Mouse (Mus musculus) midbrain, embryonic 11.5 days (tissue): ENCODE results near the gene Lrpprc. TPM values are rescaled to one million over a fixed set of nuclear protein-coding genes. Genes with fewer than 3 reads are reported as not detected.

ENCODE experiments used
- ATAC-seq: fragments of 200-750 bp; cut with Nextera tagmentation; 2 replicates; pipeline ENCODE4 v1.8.0; 2017; ENCODE audit warnings: moderate TSS enrichment, moderate library complexity; ENCODE audit not compliant: low FRiP score
- DNase-seq: peaks from one replicate; pipeline ENCODE4 v3.0.0; 2015; ENCODE audit warnings: low spot score; ENCODE audit errors: missing footprints
- H3K27ac ChIP-seq: fragments of 300-500 bp; sonication (generic); 2 replicates; pipeline ENCODE4 v1.5.1; 2014; ENCODE audit warnings: low read depth, low read length
- H3K27me3 ChIP-seq: fragments of 300-500 bp; sonication (generic); 2 replicates; pipeline ENCODE4 v1.6.1; 2014; ENCODE audit warnings: mild to moderate bottlenecking, low read length, moderate library complexity, mixed read lengths; ENCODE audit not compliant: control insufficient read depth, insufficient read depth
- H3K36me3 ChIP-seq: fragments of 300-500 bp; sonication (generic); 2 replicates; pipeline ENCODE4 v1.6.1; 2014; ENCODE audit warnings: mild to moderate bottlenecking, low read length, moderate library complexity, mixed read lengths; ENCODE audit not compliant: control insufficient read depth, insufficient read depth
- H3K4me1 ChIP-seq: fragments of 300-500 bp; sonication (generic); 2 replicates; pipeline ENCODE4 v1.6.1; 2014; ENCODE audit warnings: low read length; ENCODE audit not compliant: control insufficient read depth, insufficient read depth
- H3K4me2 ChIP-seq: fragments of 300-500 bp; sonication (generic); 2 replicates; pipeline ENCODE4 v1.6.1; 2014; ENCODE audit warnings: mild to moderate bottlenecking, moderate library complexity
- H3K4me3 ChIP-seq: fragments of 300-500 bp; sonication (generic); 2 replicates; pipeline ENCODE4 v1.5.1; 2014; ENCODE audit warnings: low read depth, low read length
- H3K9ac ChIP-seq: fragments of 300-500 bp; sonication (generic); 2 replicates; pipeline ENCODE4 v1.6.1; 2014; ENCODE audit warnings: low read length
- H3K9me3 ChIP-seq: fragments of 300-500 bp; sonication (generic); 2 replicates; pipeline ENCODE4 v1.6.1; 2016; ENCODE audit warnings: low read length; ENCODE audit not compliant: control insufficient read depth
- WGBS: fragments of 180-500 bp; shearing (Covaris S2); extraction: QIAGEN DNeasy Blood & Tissue Kit; methylation state at CpG from one replicate; pipeline ENCODE4 v1.1.7; 2014; 5-methylcytosine and 5-hydroxymethylcytosine counted together
- polyA plus RNA-seq: library from polyadenylated mRNA; unstranded; fragments of >200 nt; fragmentation: Nextera tagmentation; extraction: Ambion mirVana; gene quantifications from 2 replicates; pipeline ENCODE4 v1.2.1, GENCODE M21; 2014

Gene Lrpprc
- polyA plus RNA-seq, 1 experiment from 2014 or later = 53.9 TPM

- 85% methylated on average over 16 of the region's 16 CpGs for WGBS
- 0 out of 2 replicates have a peak, but pooled peaks cover 3% of the 10 kb centered on the region for H3K36me3 ChIP-seq
- H3K9me3 ChIP-seq = no peaks in the 10 kb centered on the region
Measured at GRCm38 (mm10) chr17:84716252-84716872, 74.2 kb downstream of the Lrpprc start.

DNA sequence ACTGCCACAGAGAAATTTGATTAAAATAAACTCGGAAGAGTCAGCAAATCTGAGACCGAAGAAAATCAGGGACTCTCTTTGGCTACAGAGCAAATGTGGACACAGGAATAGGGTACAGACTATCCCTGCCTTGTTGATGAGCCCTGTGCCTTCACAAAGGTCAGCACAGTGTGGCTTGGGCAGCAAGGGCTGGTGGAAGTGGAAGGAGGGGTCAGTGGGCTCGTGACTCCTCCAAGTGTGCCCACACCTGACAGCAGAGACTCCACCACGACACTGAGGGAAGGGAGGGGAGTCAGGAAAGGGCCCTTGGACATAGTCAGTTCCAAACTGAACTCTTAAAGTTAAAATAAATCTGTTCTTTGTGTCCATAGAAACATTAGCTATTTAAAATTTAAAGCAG, 75.7 kb downstream of the Lrpprc start:
- H3K9me3 ChIP-seq = no peaks in the 10 kb centered on the region
- no peak overlapping the region for H3K27ac ChIP-seq
- no peak overlapping the region for H3K9ac ChIP-seq
- H3K4me2 ChIP-seq = no peak overlapping the region
- ATAC-seq (peak; percentile 30; the same call in 1 of the 2 replicates), DNase-seq (peak; percentile 60)
- peaks cover 2% of the 10 kb centered on the region; the same call in 1 of the 2 replicates for H3K4me1 ChIP-seq
- H3K27me3 ChIP-seq = no peaks in the 10 kb centered on the region
- no peak overlapping the region for H3K4me3 ChIP-seq
- 53% methylated on average over 4 of the region's 4 CpGs for WGBS
- H3K36me3 ChIP-seq = 0 out of 2 replicates have a peak, but pooled peaks cover 3% of the 10 kb centered on the region

More at GRCm38 (mm10) chr17:84716252-84716872, 74.2 kb downstream of the Lrpprc start:
- Histone ChIP-seq H3K27ac (no peak overlapping the region), H3K4me1 (peaks cover 2% of the 10 kb centered on the region; the same call in 1 of the 2 replicates), H3K4me3 (no peak overlapping the region), H3K9ac (no peak overlapping the region), H3K4me2 (no peak overlapping the region), H3K27me3 (no peaks in the 10 kb centered on the region)
- no peak for ATAC-seq
- DNase-seq = peak; percentile 80

DNA sequence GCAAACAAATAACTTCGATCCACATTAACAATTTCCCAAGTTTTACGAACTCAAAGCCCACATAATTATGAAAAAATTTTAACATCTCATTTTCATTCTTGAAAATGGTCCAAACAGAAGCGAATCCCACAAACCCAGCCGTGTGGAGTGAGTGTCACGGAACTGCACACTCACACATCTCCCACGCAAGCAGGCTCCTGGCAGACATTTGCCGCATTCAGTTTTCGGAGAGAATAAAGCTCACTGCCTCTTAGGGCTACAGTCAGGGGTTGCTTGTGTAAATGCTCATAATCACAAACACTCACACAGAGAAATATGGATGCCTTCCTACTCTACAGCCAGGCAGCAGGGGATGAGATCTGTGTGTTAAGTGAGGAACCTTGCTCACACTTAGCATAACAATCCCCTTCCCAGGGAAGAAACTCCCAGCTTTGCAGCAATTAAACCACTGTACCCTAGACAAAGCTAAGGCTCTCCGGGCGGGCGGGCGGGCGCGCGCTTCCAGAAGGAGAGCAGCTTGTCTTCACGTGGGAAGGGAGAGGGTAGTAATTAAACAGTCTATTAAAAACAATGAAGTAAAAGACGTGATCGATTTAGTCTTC, 76.9 kb downstream of the Lrpprc start:
- no peak overlapping the region for H3K9ac ChIP-seq

DNA sequence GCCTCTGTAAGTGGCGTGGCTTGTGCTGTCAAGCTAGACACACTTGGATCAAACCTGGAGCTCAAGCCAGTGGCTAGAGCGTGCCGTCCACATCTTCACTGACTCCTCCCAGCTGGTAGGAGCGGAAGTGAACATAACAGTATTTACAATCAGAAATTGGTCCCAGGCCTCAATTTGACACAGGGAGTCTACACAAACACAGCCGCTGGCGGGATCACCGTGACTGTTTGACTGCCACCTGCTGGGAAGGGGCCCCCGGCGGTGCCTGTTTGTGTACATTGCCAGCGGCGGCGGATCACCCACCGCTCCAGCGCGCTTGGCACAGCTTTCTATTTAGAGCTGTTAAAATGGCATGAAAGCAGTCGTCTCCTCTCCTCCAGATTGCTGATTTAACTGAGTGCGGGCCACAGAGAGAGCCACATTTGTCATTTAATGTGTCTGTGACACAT, 81.2 kb downstream of the Lrpprc start:
- no peak overlapping the region for H3K27ac ChIP-seq
- peaks cover 7% of the 10 kb centered on the region for H3K36me3 ChIP-seq
- no peak for ATAC-seq

More for the DNA sequence above, 76.9 kb downstream of the Lrpprc start:
- no peak overlapping the region for H3K4me3 ChIP-seq
- 0 out of 2 replicates have a peak, but pooled peaks cover 3% of the 10 kb centered on the region for H3K36me3 ChIP-seq
- 69% methylated on average over 18 of the region's 18 CpGs for WGBS
- no peak for ATAC-seq
- H3K4me1 ChIP-seq = peaks cover 4% of the 10 kb centered on the region
- no peak overlapping the region for H3K4me2 ChIP-seq
- H3K9me3 ChIP-seq = no peaks in the 10 kb centered on the region
- H3K27me3 ChIP-seq = no peaks in the 10 kb centered on the region
- H3K27ac ChIP-seq = no peak overlapping the region
- DNase-seq = peak; percentile 85

GRCm38 (mm10) chr17:84708818-84709217, 81.8 kb downstream of the Lrpprc start:
- ATAC-seq (no peak), DNase-seq (peak; percentile 62)
- Histone ChIP-seq H3K4me3 (no peak overlapping the region), H3K4me2 (no peak overlapping the region), H3K4me1 (peaks cover 3% of the 10 kb centered on the region; the same call in 1 of the 2 replicates), H3K36me3 (peaks cover 7% of the 10 kb centered on the region), H3K27me3 (no peaks in the 10 kb centered on the region), H3K9ac (no peak overlapping the region), H3K27ac (no peak overlapping the region), H3K9me3 (no peaks in the 10 kb centered on the region)
- WGBS = 85% methylated on average over 7 of the region's 7 CpGs

More for the DNA sequence above, 81.2 kb downstream of the Lrpprc start:
- Histone ChIP-seq H3K9ac (no peak overlapping the region), H3K4me1 (peaks cover 4% of the 10 kb centered on the region), H3K4me2 (no peak overlapping the region), H3K27me3 (no peaks in the 10 kb centered on the region), H3K4me3 (no peak overlapping the region), H3K9me3 (no peaks in the 10 kb centered on the region)
- DNase-seq = peak; percentile 86
- WGBS = 63% methylated on average over 17 of the region's 17 CpGs

GRCm38 (mm10) chr17:84707407-84707806, 83.2 kb downstream of the Lrpprc start:
- H3K4me2 ChIP-seq = no peak overlapping the region
- ATAC-seq = no peak
- peaks cover 7% of the 10 kb centered on the region for H3K36me3 ChIP-seq
- no peaks in the 10 kb centered on the region for H3K9me3 ChIP-seq
- H3K9ac ChIP-seq = no peak overlapping the region
- no peak overlapping the region for H3K27ac ChIP-seq
- DNase-seq = peak; percentile 73
- 66% methylated on average over 4 of the region's 4 CpGs for WGBS
- no peak overlapping the region for H3K4me3 ChIP-seq
- no peaks in the 10 kb centered on the region for H3K27me3 ChIP-seq
- peaks cover 2% of the 10 kb centered on the region; the same call in 1 of the 2 replicates for H3K4me1 ChIP-seq

DNA sequence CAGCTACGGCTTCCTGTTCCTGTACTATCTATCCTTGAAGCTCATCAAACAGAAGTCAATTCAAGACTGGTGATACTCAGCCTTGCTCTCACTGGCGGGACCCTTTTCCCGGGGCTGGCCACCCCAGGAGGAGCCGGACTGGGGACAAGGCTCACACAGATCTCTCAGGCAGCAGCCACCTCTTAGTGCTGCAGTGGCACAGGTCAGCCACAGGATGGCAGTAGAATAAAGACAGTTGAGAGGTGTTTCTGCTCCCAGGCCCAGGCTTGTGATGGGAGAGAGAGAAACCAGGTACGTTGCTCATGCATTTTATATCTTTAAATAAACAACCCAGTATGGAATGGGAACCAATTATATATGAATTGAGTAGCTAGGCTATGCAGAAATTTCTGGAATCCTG, 91.9 kb downstream of the Lrpprc start:
- no peak overlapping the region for H3K27ac ChIP-seq
- H3K27me3 ChIP-seq = no peaks in the 10 kb centered on the region
- no peak overlapping the region for H3K4me2 ChIP-seq
- H3K9ac ChIP-seq = no peak overlapping the region
- H3K4me1 ChIP-seq = no peaks in the 10 kb centered on the region
- H3K4me3 ChIP-seq = no peak overlapping the region
- ATAC-seq (peak; percentile 55; the same call in 1 of the 2 replicates), DNase-seq (peak; percentile 92)
- 25% methylated on average over 5 of the region's 5 CpGs for whole genome bisulfite sequencing
- H3K9me3 ChIP-seq = no peaks in the 10 kb centered on the region
- no peaks in the 10 kb centered on the region for H3K36me3 ChIP-seq

- 71% methylated on average over 6 of the region's 6 CpGs for WGBS
- Histone ChIP-seq H3K4me3 (no peak overlapping the region), H3K9me3 (no peaks in the 10 kb centered on the region), H3K4me2 (no peak overlapping the region), H3K4me1 (no peaks in the 10 kb centered on the region), H3K9ac (no peak overlapping the region), H3K36me3 (no peaks in the 10 kb centered on the region), H3K27me3 (no peaks in the 10 kb centered on the region), H3K27ac (no peak overlapping the region)
- DNase-seq (peak; percentile 75), ATAC-seq (no peak)
Measured at GRCm38 (mm10) chr17:84696537-84696936, 94.1 kb downstream of the Lrpprc start.

DNA sequence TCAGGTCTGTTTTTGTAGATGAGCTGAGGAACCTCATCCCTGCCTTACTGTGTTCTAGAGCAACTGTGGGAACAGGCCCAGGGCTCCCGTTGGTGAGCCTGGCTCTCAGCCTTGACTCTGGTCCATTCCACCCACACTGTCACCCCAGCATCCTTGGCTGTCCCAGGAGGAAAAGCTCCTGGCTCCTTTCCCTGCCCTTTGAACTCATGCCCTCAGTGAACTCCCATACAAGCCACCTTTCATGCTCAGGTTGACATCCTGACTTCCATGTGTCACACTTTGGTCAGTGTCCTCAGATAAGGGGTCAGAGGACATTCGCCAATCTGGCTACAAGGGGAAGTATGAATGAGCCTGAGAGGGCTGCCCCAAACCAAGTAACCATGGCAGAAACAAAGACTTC, 96.8 kb downstream of the Lrpprc start:
- ATAC-seq (no peak), DNase-seq (no peak)
- Histone ChIP-seq H3K4me1 (no peaks in the 10 kb centered on the region), H3K4me3 (no peak overlapping the region), H3K9ac (no peak overlapping the region), H3K27me3 (no peaks in the 10 kb centered on the region), H3K36me3 (no peaks in the 10 kb centered on the region), H3K9me3 (no peaks in the 10 kb centered on the region), H3K4me2 (no peak overlapping the region), H3K27ac (no peak overlapping the region)
- WGBS = 79% methylated on average over 2 of the region's 2 CpGs
